Mouse (Mus musculus) forebrain, embryonic 13.5 days (tissue): ENCODE measurements around the gene Ptpdc1. TPM values are rescaled to one million over a fixed set of nuclear protein-coding genes. Genes with fewer than 3 reads are reported as not detected.

Experiments
- ATAC-seq: fragments of 200-750 bp; cut with Nextera tagmentation; 2 replicates; pipeline ENCODE4 v1.8.0; 2017
- H3K27ac ChIP-seq: fragments of 300-500 bp; sonication (generic); 2 replicates; pipeline ENCODE4 v1.5.1; 2015; ENCODE audit warnings: inconsistent platforms, mild to moderate bottlenecking, moderate library complexity
- H3K27me3 ChIP-seq: fragments of 300-500 bp; sonication (generic); 2 replicates; pipeline ENCODE4 v1.6.1; 2015; ENCODE audit warnings: mild to moderate bottlenecking, inconsistent platforms
- H3K36me3 ChIP-seq: fragments of 300-500 bp; sonication (generic); 2 replicates; pipeline ENCODE4 v1.6.1; 2015; ENCODE audit warnings: mild to moderate bottlenecking, inconsistent platforms; ENCODE audit not compliant: poor library complexity, severe bottlenecking
- H3K4me1 ChIP-seq: fragments of 300-500 bp; sonication (generic); 2 replicates; pipeline ENCODE4 v1.6.1; 2015; ENCODE audit warnings: inconsistent platforms
- H3K4me2 ChIP-seq: fragments of 300-500 bp; sonication (generic); 2 replicates; pipeline ENCODE4 v1.6.1; 2015; ENCODE audit warnings: inconsistent platforms, mild to moderate bottlenecking, moderate library complexity
- H3K4me3 ChIP-seq: fragments of 300-500 bp; sonication (generic); 2 replicates; pipeline ENCODE4 v1.5.1; 2015; ENCODE audit warnings: mild to moderate bottlenecking, inconsistent platforms
- H3K9ac ChIP-seq: fragments of 300-500 bp; sonication (generic); 2 replicates; pipeline ENCODE4 v1.6.1; 2015; ENCODE audit warnings: mild to moderate bottlenecking, inconsistent platforms
- H3K9me3 ChIP-seq: fragments of 300-500 bp; sonication (generic); replicated peaks from 2 replicates; pipeline ENCODE4 v1.6.1; 2016; ENCODE audit warnings: inconsistent platforms
- WGBS: fragments of 180-500 bp; shearing (Covaris S2); methylation state at CpG from one replicate; pipeline ENCODE4 v1.1.7; 2015; 5-methylcytosine and 5-hydroxymethylcytosine counted together
- polyA plus RNA-seq: library from polyadenylated mRNA; unstranded; fragments of >200 nt; fragmentation: Nextera tagmentation; extraction: Ambion mirVana; gene quantifications from 2 replicates; pipeline ENCODE4 v1.2.1, GENCODE M21; 2015

Ptpdc1 gene
- polyA plus RNA-seq, 1 experiment from 2014 or later = 13.0 TPM

- Histone ChIP-seq H3K4me3 (no peak overlapping the region), H3K36me3 (no peaks in the 10 kb centered on the region), H3K4me2 (peak overlapping the region; percentile 54; the same call in 1 of the 2 replicates), H3K9ac (no peak overlapping the region), H3K27me3 (no peaks in the 10 kb centered on the region), H3K27ac (peak overlapping the region; percentile 83; the same call in 1 of the 2 replicates), H3K9me3 (no peaks in the 10 kb centered on the region), H3K4me1 (peaks cover 25% of the 10 kb centered on the region)
- 27% methylated on average over 5 of the region's 5 CpGs for WGBS
- ATAC-seq = no peak
Measured at GRCm38 (mm10) chr13:48553511-48553910, 72.0 kb downstream of the Ptpdc1 start.

- Histone ChIP-seq H3K9ac (peak overlapping the region; percentile 48), H3K9me3 (no peaks in the 10 kb centered on the region), H3K4me1 (peaks cover 25% of the 10 kb centered on the region), H3K27ac (peak overlapping the region; percentile 83), H3K4me2 (peak overlapping the region; percentile 54), H3K36me3 (no peaks in the 10 kb centered on the region), H3K4me3 (peak overlapping the region; percentile 17), H3K27me3 (no peaks in the 10 kb centered on the region)
- ATAC-seq = peak; percentile 92
- 50% methylated on average over 21 of the region's 21 CpGs for WGBS
Measured at GRCm38 (mm10) chr13:48552181-48553090, 73.0 kb downstream of the Ptpdc1 start.

- no peak overlapping the region for H3K4me2 ChIP-seq
- H3K36me3 ChIP-seq = no peaks in the 10 kb centered on the region
- H3K9ac ChIP-seq = no peak overlapping the region
- H3K27ac ChIP-seq = no peak overlapping the region
- H3K27me3 ChIP-seq = no peaks in the 10 kb centered on the region
- ATAC-seq = no peak
- peaks cover 36% of the 10 kb centered on the region for H3K4me1 ChIP-seq
- H3K9me3 ChIP-seq = no peaks in the 10 kb centered on the region
- no peak overlapping the region for H3K4me3 ChIP-seq
- WGBS = 93% methylated on average over 5 of the region's 5 CpGs
Measured at GRCm38 (mm10) chr13:48548296-48548695, 77.2 kb downstream of the Ptpdc1 start.

DNA sequence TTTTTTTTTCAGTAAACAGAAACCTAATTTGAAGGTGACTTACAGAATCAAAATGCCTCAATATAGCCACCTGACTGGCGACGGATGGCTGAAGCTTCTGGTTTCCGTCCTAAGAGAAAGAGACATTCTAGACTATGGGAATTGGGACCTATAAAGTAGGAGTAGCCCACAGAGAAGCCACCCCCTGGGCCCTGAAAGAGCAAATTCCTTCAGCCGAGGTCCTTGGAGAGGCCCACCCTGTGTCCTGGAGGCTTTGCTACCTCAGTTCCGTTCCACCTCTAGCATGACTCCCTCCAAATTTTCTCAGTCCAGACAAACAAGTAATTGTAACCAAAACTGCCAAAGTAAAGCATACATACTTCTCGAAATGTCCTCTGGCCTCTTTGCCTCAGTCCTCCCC, 77.8 kb downstream of the Ptpdc1 start:
- no peaks in the 10 kb centered on the region for H3K9me3 ChIP-seq
- no peak overlapping the region for H3K4me2 ChIP-seq
- H3K4me3 ChIP-seq = no peak overlapping the region
- no peak overlapping the region for H3K27ac ChIP-seq
- ATAC-seq = no peak
- H3K9ac ChIP-seq = no peak overlapping the region
- 95% methylated on average over 6 of the region's 6 CpGs for WGBS
- no peaks in the 10 kb centered on the region for H3K27me3 ChIP-seq
- peaks cover 33% of the 10 kb centered on the region for H3K4me1 ChIP-seq
- H3K36me3 ChIP-seq = no peaks in the 10 kb centered on the region

GRCm38 (mm10) chr13:48546330-48546917, 79.0 kb downstream of the Ptpdc1 start:
- Histone ChIP-seq H3K9me3 (no peaks in the 10 kb centered on the region), H3K4me2 (peak overlapping the region; percentile 55), H3K4me1 (peaks cover 30% of the 10 kb centered on the region), H3K9ac (peak overlapping the region; percentile 95), H3K36me3 (no peaks in the 10 kb centered on the region), H3K4me3 (peak overlapping the region; percentile 86), H3K27ac (peak overlapping the region; percentile 99), H3K27me3 (no peaks in the 10 kb centered on the region)
- peak; percentile 98 for ATAC-seq
- WGBS = under 1% methylated on average over 47 of the region's 72 CpGs

DNA sequence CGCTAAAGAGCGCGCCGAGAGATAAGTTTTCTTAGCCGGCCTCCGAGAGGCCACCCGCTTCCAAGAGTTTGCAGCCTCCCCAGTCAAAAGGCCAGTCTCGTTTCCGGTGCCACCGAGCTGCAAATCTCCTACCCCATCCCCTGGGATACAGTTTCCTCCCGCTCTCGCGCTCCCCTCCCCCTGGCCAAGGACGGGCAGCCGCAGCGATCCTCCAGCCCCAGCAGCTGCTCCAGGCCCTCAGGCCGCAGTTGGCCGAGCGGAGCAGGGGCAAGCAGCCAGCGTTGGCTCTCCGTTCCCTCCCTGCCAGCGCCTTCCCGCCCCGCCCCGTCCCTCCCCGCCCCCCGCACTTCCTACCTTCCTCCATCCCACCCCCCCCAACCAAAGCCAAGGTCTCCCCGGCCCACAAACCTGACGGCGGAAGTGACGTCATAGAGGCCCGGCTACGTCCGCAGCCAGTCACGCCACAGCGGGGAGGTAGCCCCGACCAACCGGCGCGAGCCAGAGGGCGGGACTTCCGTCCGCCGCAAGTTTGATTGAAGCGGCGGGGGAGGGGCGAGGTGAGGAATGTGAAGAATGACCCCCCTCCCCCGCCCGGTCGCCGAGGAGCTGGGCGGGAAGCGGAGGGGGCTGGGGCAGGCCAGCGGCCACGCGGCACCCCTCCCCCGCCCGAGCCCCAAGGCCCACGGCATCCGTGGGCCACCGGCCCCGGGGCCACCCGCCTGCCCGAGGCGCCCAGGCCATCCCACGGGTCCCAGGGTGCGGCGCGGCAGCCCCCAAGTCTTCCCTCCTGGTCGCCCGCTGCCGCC, 79.8 kb downstream of the Ptpdc1 start:
- 1% methylated on average over 43 of the region's 72 CpGs for whole genome bisulfite sequencing
- Histone ChIP-seq H3K27ac (peak overlapping the region; percentile 99), H3K9me3 (no peaks in the 10 kb centered on the region), H3K9ac (peak overlapping the region; percentile 95), H3K4me1 (peaks cover 35% of the 10 kb centered on the region), H3K36me3 (no peaks in the 10 kb centered on the region), H3K27me3 (no peaks in the 10 kb centered on the region), H3K4me2 (peak overlapping the region; percentile 68), H3K4me3 (peak overlapping the region; percentile 86)
- ATAC-seq = peak; percentile 83

- H3K4me2 ChIP-seq = peak overlapping the region; percentile 68
- ATAC-seq = no peak
- H3K27ac ChIP-seq = no peak overlapping the region
- no peaks in the 10 kb centered on the region for H3K9me3 ChIP-seq
- peak overlapping the region; percentile 86 for H3K4me3 ChIP-seq
- H3K36me3 ChIP-seq = no peaks in the 10 kb centered on the region
- no peaks in the 10 kb centered on the region for H3K27me3 ChIP-seq
- H3K9ac ChIP-seq = peak overlapping the region; percentile 95
- H3K4me1 ChIP-seq = peaks cover 42% of the 10 kb centered on the region
- WGBS = 45% methylated on average over 4 of the region's 4 CpGs
Measured at GRCm38 (mm10) chr13:48544867-48545266, 80.6 kb downstream of the Ptpdc1 start.

GRCm38 (mm10) chr13:48544391-48544790, 81.1 kb downstream of the Ptpdc1 start:
- H3K4me2 ChIP-seq = peak overlapping the region; percentile 68
- ATAC-seq = no peak
- H3K4me3 ChIP-seq = peak overlapping the region; percentile 26
- no peaks in the 10 kb centered on the region for H3K27me3 ChIP-seq
- no peak overlapping the region for H3K27ac ChIP-seq
- H3K9ac ChIP-seq = no peak overlapping the region
- H3K36me3 ChIP-seq = no peaks in the 10 kb centered on the region
- H3K4me1 ChIP-seq = peaks cover 46% of the 10 kb centered on the region
- no peaks in the 10 kb centered on the region for H3K9me3 ChIP-seq

DNA sequence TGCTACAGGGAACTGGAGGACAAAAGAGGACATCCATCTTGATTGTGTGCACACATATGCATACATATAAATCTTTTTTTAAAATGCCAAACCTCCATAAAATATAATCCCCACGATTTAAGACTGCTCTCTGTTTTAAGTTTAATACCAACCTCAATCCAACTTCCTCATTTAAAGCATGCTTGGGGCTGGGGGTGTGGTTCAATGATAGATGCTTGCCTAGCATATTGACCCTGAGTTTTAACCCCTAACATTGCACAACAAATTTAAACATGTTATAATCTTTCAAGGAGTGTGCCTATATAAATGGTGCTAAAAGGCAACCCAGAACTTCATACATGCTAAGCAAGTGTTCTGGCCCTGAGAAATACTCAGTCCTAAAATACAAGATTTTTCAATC, 85.0 kb downstream of the Ptpdc1 start:
- Histone ChIP-seq H3K4me3 (no peak overlapping the region), H3K9me3 (no peaks in the 10 kb centered on the region), H3K27ac (no peak overlapping the region), H3K36me3 (peaks cover 12% of the 10 kb centered on the region), H3K4me2 (no peak overlapping the region), H3K4me1 (peaks cover 51% of the 10 kb centered on the region), H3K9ac (no peak overlapping the region), H3K27me3 (no peaks in the 10 kb centered on the region)
- WGBS = 66% methylated on average over 1 of the region's 1 CpGs
- ATAC-seq = no peak

GRCm38 (mm10) chr13:48533441-48533840, 92.0 kb downstream of the Ptpdc1 start:
- 88% methylated on average over 5 of the region's 5 CpGs for WGBS
- H3K9me3 ChIP-seq = no peaks in the 10 kb centered on the region
- H3K4me1 ChIP-seq = 0 out of 2 replicates have a peak, but pooled peaks cover under 1% of the 10 kb centered on the region
- no peaks in the 10 kb centered on the region for H3K27me3 ChIP-seq
- H3K9ac ChIP-seq = no peak overlapping the region
- H3K27ac ChIP-seq = no peak overlapping the region
- no peak for ATAC-seq
- H3K4me2 ChIP-seq = no peak overlapping the region
- peaks cover 19% of the 10 kb centered on the region for H3K36me3 ChIP-seq
- no peak overlapping the region for H3K4me3 ChIP-seq

DNA sequence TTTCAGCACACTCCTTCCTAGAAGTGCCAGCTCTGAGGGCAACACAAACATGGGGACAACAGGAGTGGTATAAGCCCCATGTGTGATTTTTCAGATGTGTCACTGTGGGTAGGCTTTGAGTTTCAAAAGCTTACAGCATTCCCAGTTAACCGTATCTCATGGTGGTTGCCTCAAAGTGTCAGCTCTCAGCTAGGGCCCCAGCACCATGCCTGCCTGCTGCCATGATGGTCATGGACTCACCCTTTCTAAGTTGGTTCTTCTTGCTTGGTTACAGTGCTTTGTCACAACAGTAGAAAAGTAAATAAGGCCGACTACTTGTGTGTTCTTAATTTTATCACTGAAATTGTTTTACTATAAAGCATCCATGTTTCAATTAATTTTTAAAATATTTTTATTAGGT, 94.0 kb downstream of the Ptpdc1 start:
- Histone ChIP-seq H3K27ac (no peak overlapping the region), H3K27me3 (no peaks in the 10 kb centered on the region), H3K9me3 (no peaks in the 10 kb centered on the region), H3K4me3 (no peak overlapping the region), H3K4me2 (no peak overlapping the region), H3K4me1 (peaks cover 4% of the 10 kb centered on the region; the same call in 1 of the 2 replicates), H3K36me3 (peaks cover 8% of the 10 kb centered on the region), H3K9ac (no peak overlapping the region)
- no peak for ATAC-seq
- 91% methylated on average over 2 of the region's 2 CpGs for WGBS

- no peaks in the 10 kb centered on the region for H3K9me3 ChIP-seq
- H3K27ac ChIP-seq = no peak overlapping the region
- WGBS = 74% methylated on average over 2 of the region's 2 CpGs
- no peak overlapping the region for H3K4me3 ChIP-seq
- peaks cover 8% of the 10 kb centered on the region for H3K36me3 ChIP-seq
- H3K4me1 ChIP-seq = peaks cover 4% of the 10 kb centered on the region; the same call in 1 of the 2 replicates
- no peak overlapping the region for H3K9ac ChIP-seq
- no peak for ATAC-seq
- H3K27me3 ChIP-seq = no peaks in the 10 kb centered on the region
- no peak overlapping the region for H3K4me2 ChIP-seq
Measured at GRCm38 (mm10) chr13:48530685-48531084, 94.8 kb downstream of the Ptpdc1 start.
